Mouse (Mus musculus): ENCODE results near the gene Sfpq. TPM values are rescaled to one million over a fixed set of nuclear protein-coding genes. Genes with fewer than 3 reads are reported as not detected.

Gene Sfpq
- polyA plus RNA-seq, 1 experiment from 2014 or later: 98.1 TPM

DNA sequence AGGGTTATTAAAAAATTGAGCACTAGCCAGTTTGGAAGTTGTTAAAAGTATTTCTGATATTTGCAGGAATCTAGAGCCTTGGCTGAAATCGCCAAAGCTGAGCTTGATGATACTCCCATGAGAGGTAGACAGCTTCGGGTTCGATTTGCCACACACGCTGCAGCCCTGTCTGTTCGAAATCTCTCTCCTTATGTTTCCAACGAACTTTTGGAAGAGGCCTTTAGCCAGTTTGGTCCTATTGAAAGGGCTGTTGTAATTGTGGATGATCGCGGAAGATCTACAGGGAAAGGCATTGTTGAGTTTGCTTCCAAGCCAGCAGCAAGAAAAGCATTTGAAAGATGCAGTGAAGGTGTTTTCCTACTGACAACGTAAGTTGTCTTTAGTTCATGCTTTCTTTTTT is 2.1 kb downstream of the Sfpq start:
- Histone ChIP-seq H3K4me3 (replicated peaks; ENCODE audit: low read depth, low read length) (peak overlapping the region; percentile 99), H3K9ac (ENCODE audit: low read depth, low read length) (peak overlapping the region; percentile 100)

DNA sequence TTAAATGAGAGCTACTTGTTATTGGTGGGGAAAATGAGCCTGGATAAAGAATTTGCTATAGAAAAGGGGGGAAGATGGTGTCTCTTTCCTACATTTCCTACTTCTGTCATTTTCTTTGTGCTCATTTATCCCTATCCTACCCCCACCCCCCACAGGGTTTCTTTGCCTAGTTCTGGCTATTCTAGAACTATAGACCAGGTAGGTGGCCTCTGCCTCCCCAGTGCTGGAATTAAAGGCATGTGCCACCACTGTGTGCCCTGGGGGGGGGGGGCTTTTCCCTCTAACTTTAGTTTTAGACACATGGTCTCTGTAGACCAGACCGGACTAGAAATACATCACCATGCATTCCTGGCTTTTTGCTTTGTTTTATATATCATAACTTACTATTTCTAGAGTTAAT is 3.1 kb downstream of the Sfpq start:
- Histone ChIP-seq H3K4me1 (replicated peaks; ENCODE audit: insufficient read depth, low read length) (peaks cover 13% of the 10 kb centered on the region; the same call in 1 of the 2 replicates), H3K27ac (no peak overlapping the region), H3K9me3 (replicated peaks; ENCODE audit: low read length) (no peaks in the 10 kb centered on the region), H3K9ac (ENCODE audit: low read depth, low read length) (peak overlapping the region; percentile 100; the same call in 1 of the 2 replicates), H3K27me3 (ENCODE audit: insufficient read depth, low read length) (no peaks in the 10 kb centered on the region), H3K36me3 (ENCODE audit: insufficient read depth, low read length) (peaks cover 46% of the 10 kb centered on the region), H3K4me3 (replicated peaks; ENCODE audit: low read depth, low read length) (peak overlapping the region; percentile 99), H3K4me2 (ENCODE audit: low read length) (peak overlapping the region; percentile 78)
- no peak for ATAC-seq (replicated peaks; ENCODE audit: low FRiP score, low read depth)
- WGBS: 26% methylated on average over 1 of the region's 1 CpGs
- DNase-seq (ENCODE audit: low spot score): no peak
- no peak for TF ChIP-seq CTCF (IDR thresholded peaks at IDR 0.05; ENCODE audit: low read depth)

More for the DNA sequence above, 2.1 kb downstream of the Sfpq start:
- 0% methylated on average over 9 of the region's 9 CpGs for WGBS
- no peaks in the 10 kb centered on the region for H3K27me3 ChIP-seq (ENCODE audit: insufficient read depth, low read length)
- ATAC-seq (replicated peaks; ENCODE audit: low FRiP score, low read depth) (no peak), DNase-seq (ENCODE audit: low spot score) (no peak)
- H3K27ac ChIP-seq: no peak overlapping the region
- no peak for TF ChIP-seq CTCF (IDR thresholded peaks at IDR 0.05; ENCODE audit: low read depth)
- H3K9me3 ChIP-seq (replicated peaks; ENCODE audit: low read length): no peaks in the 10 kb centered on the region
- H3K4me1 ChIP-seq (replicated peaks; ENCODE audit: insufficient read depth, low read length): peaks cover 13% of the 10 kb centered on the region; the same call in 1 of the 2 replicates
- H3K4me2 ChIP-seq (ENCODE audit: low read length): peak overlapping the region; percentile 78
- H3K36me3 ChIP-seq (ENCODE audit: insufficient read depth, low read length): peaks cover 40% of the 10 kb centered on the region

DNA sequence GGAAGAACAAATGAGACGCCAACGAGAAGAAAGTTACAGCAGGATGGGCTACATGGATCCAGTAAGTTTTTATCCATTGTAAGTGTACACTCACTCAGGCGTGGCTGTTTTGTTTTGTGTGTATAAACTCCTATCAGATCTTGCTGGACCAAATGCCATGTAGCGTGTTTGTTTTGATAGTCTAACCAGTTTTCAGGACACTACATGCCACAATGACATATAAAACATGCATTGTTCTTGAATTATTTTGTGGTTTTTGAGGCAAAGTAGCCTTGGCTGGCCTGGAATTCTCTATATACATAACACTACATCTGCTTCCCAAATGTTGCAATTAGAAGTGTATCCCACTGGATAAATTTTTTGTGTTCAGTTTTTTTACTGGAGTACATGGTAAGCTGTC is 5.7 kb downstream of the Sfpq start:
- no peaks in the 10 kb centered on the region for H3K9me3 ChIP-seq (replicated peaks; ENCODE audit: low read length)
- TF ChIP-seq CTCF (IDR thresholded peaks at IDR 0.05; ENCODE audit: low read depth): no peak
- ATAC-seq (replicated peaks; ENCODE audit: low FRiP score, low read depth) (no peak), DNase-seq (ENCODE audit: low spot score) (no peak)
- H3K4me3 ChIP-seq (replicated peaks; ENCODE audit: low read depth, low read length): no peak overlapping the region
- H3K36me3 ChIP-seq (ENCODE audit: insufficient read depth, low read length): peaks cover 65% of the 10 kb centered on the region
- H3K9ac ChIP-seq (ENCODE audit: low read depth, low read length): no peak overlapping the region
- no peaks in the 10 kb centered on the region for H3K27me3 ChIP-seq (ENCODE audit: insufficient read depth, low read length)
- no peak overlapping the region for H3K4me2 ChIP-seq (ENCODE audit: low read length)
- peaks cover 13% of the 10 kb centered on the region; the same call in 1 of the 2 replicates for H3K4me1 ChIP-seq (replicated peaks; ENCODE audit: insufficient read depth, low read length)
- WGBS: 87% methylated on average over 4 of the region's 4 CpGs
- no peak overlapping the region for H3K27ac ChIP-seq

DNA sequence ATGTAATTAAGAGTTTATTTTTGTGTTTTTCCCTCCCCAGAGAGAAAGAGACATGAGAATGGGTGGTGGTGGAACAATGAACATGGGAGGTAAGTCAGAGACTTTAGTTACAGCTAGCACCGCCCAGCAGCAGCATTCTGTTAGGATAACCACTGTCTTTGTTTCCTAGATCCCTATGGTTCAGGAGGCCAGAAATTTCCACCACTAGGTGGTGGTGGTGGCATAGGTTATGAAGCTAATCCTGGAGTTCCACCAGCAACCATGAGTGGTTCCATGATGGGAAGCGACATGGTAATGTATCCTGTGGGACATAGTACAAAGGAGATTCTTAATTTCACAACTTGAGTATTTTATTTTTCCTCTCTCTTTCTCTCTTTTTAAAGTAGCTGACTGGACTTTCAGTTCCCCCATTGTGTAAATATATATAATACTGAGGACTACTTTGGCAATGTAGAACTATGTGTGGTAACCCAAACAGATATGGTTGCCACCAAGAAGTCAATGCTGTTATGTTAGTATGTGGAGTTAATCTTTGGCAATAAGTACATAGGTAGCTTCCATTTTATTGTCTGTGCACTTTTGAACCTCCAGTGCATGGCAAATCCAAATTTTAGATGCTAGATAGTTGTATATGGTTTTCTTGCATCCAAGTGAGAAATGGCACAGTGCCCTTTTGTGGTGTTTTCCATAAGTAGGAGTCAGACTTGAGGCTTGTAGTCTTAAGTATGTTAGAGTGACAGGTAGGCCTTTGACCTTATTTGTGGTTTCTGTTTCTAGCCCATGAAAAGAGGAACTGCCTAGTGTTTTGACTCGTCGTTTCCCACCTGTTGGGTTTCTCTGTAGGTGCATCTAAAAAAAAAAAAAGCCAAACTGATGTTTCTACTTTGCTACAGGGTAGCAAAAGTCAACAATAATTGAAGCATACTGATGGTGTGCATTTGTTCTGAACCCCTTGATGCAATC is 6.4 kb downstream of the Sfpq start:
- 0 out of 2 replicates have a peak, but pooled peaks have one; percentile 41 for ATAC-seq (replicated peaks; ENCODE audit: low FRiP score, low read depth)
- Histone ChIP-seq H3K27me3 (ENCODE audit: insufficient read depth, low read length) (no peaks in the 10 kb centered on the region), H3K9me3 (replicated peaks; ENCODE audit: low read length) (no peaks in the 10 kb centered on the region), H3K9ac (ENCODE audit: low read depth, low read length) (no peak overlapping the region), H3K4me2 (ENCODE audit: low read length) (no peak overlapping the region), H3K4me1 (replicated peaks; ENCODE audit: insufficient read depth, low read length) (peaks cover 13% of the 10 kb centered on the region; the same call in 1 of the 2 replicates), H3K4me3 (replicated peaks; ENCODE audit: low read depth, low read length) (no peak overlapping the region), H3K36me3 (ENCODE audit: insufficient read depth, low read length) (peaks cover 69% of the 10 kb centered on the region), H3K27ac (no peak overlapping the region)
- 59% methylated on average over 4 of the region's 4 CpGs for WGBS
- peak; percentile 74 for DNase-seq (ENCODE audit: low spot score)
- TF ChIP-seq CTCF (IDR thresholded peaks at IDR 0.05; ENCODE audit: low read depth): peak; percentile 69

DNA sequence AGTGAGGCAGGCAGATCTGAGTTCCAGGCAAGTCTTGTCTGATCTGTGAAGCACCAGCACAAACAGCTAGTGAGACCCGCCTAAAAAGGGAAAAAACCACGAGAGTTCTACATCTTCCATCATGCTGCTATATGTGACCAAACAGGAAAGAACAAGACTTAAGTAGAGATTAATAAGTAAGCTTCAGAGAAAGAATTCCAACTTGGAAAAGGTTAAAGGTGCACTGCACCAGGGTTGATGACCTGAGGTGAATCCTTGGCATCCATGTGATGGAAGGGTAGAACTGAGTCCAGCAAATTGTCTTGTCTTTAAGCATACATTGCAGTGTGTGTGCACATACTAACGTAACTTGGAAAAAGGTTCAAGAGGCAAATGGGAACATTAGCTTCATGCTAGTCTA is 16.0 kb downstream of the Sfpq start:
- Histone ChIP-seq H3K4me2 (ENCODE audit: low read length) (no peak overlapping the region), H3K9ac (ENCODE audit: low read depth, low read length) (no peak overlapping the region), H3K27me3 (ENCODE audit: insufficient read depth, low read length) (no peaks in the 10 kb centered on the region), H3K9me3 (replicated peaks; ENCODE audit: low read length) (no peaks in the 10 kb centered on the region), H3K4me3 (replicated peaks; ENCODE audit: low read depth, low read length) (no peak overlapping the region), H3K36me3 (ENCODE audit: insufficient read depth, low read length) (peaks cover 54% of the 10 kb centered on the region), H3K27ac (no peak overlapping the region), H3K4me1 (replicated peaks; ENCODE audit: insufficient read depth, low read length) (0 out of 2 replicates have a peak, but pooled peaks cover 2% of the 10 kb centered on the region)
- 79% methylated on average over 3 of the region's 3 CpGs for WGBS
- DNase-seq (ENCODE audit: low spot score) (no peak), ATAC-seq (replicated peaks; ENCODE audit: low FRiP score, low read depth) (no peak)
- TF ChIP-seq CTCF (IDR thresholded peaks at IDR 0.05; ENCODE audit: low read depth): no peak

DNA sequence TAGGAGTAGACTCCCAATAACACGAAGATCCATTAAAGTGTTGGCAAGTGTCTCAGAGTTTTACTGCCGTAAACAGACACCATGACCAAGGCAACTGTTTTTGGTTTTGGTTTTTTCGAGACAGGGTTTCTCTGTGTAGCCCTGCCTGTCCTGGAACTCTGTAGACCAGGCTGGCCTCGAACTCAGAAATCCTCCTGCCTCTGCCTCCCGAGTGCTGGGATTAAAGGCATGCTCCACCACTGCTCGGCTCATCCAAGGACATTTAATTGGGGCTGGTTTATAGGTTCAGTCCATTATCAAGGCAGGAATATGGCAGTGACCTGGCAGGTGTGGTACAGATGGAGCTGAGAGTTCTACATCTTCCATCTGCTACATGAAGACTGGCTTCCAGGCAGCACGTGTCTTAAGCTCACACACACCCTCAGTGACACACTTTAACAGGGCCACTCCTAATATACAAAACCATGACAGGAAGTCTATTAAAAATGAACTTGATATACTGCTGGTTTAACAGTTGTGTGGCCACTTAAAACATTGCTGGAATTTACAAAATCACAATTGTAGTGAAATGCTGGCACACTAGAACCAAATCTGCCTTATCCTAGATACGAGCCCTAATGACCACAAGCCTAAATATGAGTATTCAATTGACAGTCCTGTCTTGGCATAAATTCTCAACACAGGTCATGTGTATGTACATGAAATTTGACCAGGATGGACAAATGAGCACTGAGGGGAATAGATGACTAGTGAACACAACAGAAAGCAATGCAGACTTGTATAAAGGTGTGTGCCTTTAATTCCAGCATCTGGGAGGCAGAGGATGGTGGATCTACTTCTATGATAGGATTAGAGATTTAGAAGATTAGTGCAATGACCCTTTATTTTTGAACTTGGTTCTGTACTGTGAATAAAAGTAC is 17.0 kb downstream of the Sfpq start:
- 75% methylated on average over 8 of the region's 8 CpGs for WGBS
- TF ChIP-seq CTCF (IDR thresholded peaks at IDR 0.05; ENCODE audit: low read depth): no peak
- Histone ChIP-seq H3K27ac (no peak overlapping the region), H3K27me3 (ENCODE audit: insufficient read depth, low read length) (no peaks in the 10 kb centered on the region), H3K4me3 (replicated peaks; ENCODE audit: low read depth, low read length) (no peak overlapping the region), H3K9ac (ENCODE audit: low read depth, low read length) (no peak overlapping the region), H3K4me2 (ENCODE audit: low read length) (no peak overlapping the region), H3K36me3 (ENCODE audit: insufficient read depth, low read length) (peaks cover 46% of the 10 kb centered on the region), H3K9me3 (replicated peaks; ENCODE audit: low read length) (no peaks in the 10 kb centered on the region), H3K4me1 (replicated peaks; ENCODE audit: insufficient read depth, low read length) (0 out of 2 replicates have a peak, but pooled peaks cover 2% of the 10 kb centered on the region)
- ATAC-seq (replicated peaks; ENCODE audit: low FRiP score, low read depth) (no peak; the same call in 1 of the 2 replicates), DNase-seq (ENCODE audit: low spot score) (no peak)

All from kidney, postnatal 0 days (tissue).